Mouse (Mus musculus) ES-Bruce4 (cell line): ENCODE data around the gene Tarbp1.

Experiments used
- CTCF ChIP-seq: IDR thresholded peaks from one replicate; pipeline ENCODE4 v1.8.1; 2011; ENCODE audit warnings: low read depth, low read length
- EP300 ChIP-seq: IDR thresholded peaks from 2 replicates; pipeline ENCODE4 v1.6.1; 2011; ENCODE audit warnings: low read depth, low read length; ENCODE audit not compliant: insufficient read depth
- POLR2A ChIP-seq: IDR thresholded peaks from one replicate; pipeline ENCODE4 v1.8.1; 2011; ENCODE audit warnings: low read length; ENCODE audit not compliant: insufficient read depth

GRCm38 (mm10) chr8:126494160-126495110 lies 19.6 kb upstream of the Tarbp1 start:
- TF ChIP-seq POLR2A (no peak), CTCF (no peak), EP300 (no peak)
